Mouse (Mus musculus): ENCODE results near the gene Tmem51. TPM values are rescaled to one million over a fixed set of nuclear protein-coding genes. Genes with fewer than 3 reads are reported as not detected.

Gene Tmem51
- total RNA-seq, 1 experiment: 13.6 TPM

DNA sequence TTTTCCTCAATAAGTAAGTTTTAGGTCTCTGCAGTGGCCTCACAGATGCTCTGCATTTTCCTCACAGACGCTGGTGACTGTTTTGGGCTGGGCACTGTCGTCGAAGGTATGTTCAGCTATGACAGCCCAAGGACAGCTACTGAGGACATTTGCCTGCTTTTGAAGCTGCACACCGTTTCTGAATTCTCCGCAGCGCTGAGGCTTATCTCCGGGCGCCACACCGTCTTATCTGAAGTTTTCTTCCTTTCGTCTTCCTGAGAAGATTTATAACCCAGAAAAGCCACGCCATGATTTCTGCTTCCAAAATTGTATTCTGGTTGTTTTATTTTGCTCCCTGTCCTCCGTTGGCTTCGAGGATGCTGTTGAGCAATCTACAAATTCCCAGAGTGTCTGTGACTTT lies 55.6 kb downstream of the Tmem51 start:
- no peak for DNase-seq (ENCODE audit: low read depth, low spot score)
- TF ChIP-seq ZNF384 (IDR thresholded peaks at IDR 0.05; ENCODE audit: low read depth, low read length): no peak
- no peak for TF ChIP-seq ZC3H11A (IDR thresholded peaks at IDR 0.05; ENCODE audit: borderline replicate concordance, low read depth, low read length)
- TF ChIP-seq MAFK (IDR thresholded peaks at IDR 0.05; ENCODE audit: insufficient read depth, low read depth, low read length): no peak
- TF ChIP-seq HCFC1 (IDR thresholded peaks at IDR 0.05; ENCODE audit: borderline replicate concordance, insufficient read depth, low read length): no peak
- no peak for TF ChIP-seq CHD2 (IDR thresholded peaks at IDR 0.05; ENCODE audit: low read depth, low read length)
- in situ Hi-C loops (cut with MboI; ENCODE audit: low sequenced_read_pairs in 2 of 2, unreplicated experiment in 2 of 2): no loop called here
- H3K9me3 ChIP-seq (ENCODE audit: control insufficient read depth, insufficient read depth, low read depth, low read length): no peaks in the 10 kb centered on the region
- no peaks in the 10 kb centered on the region for H3K4me1 ChIP-seq (ENCODE audit: control insufficient read depth in 2 of 2, insufficient read depth in 2 of 2, low read length in 2 of 2, poor library complexity in 1 of 2)
- no peak overlapping the region for H3K9ac ChIP-seq (ENCODE audit: insufficient read depth, low read depth, low read length, poor library complexity, severe bottlenecking)
- peaks cover 5% of the 10 kb centered on the region; the same call in 1 of the 2 replicates for H3K36me3 ChIP-seq (ENCODE audit: control insufficient read depth, insufficient read depth, low read length, poor library complexity, severe bottlenecking)
- no peak overlapping the region for H3K4me3 ChIP-seq (ENCODE audit: insufficient read depth in 1 of 2, low read depth in 1 of 2, low read length in 2 of 2, poor library complexity in 1 of 2, severe bottlenecking in 1 of 2)
- H3K27ac ChIP-seq (ENCODE audit: insufficient read depth, low read depth, low read length, poor library complexity, severe bottlenecking): no peak overlapping the region

DNA sequence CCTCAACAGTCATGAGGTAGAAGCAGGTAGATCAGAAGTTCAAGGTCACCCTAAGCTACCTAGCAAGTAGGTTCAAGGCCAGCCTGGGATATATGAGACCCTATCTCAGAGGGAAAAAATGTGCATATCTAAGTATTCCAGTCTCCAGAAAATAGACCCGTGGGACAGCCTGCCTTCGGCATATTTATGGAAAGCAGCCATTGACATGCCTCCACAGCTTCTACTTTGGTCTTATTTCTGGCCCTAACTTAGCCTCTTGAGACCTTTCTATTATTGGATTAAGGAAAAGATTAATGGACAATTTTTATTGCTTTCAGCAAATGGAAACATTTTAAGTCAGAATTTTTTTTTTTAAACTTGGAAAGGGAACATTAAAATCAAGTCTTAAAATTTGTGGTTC lies 57.1 kb downstream of the Tmem51 start:
- peaks cover 5% of the 10 kb centered on the region; the same call in 1 of the 2 replicates for H3K36me3 ChIP-seq (ENCODE audit: control insufficient read depth, insufficient read depth, low read length, poor library complexity, severe bottlenecking)
- no peak for DNase-seq (ENCODE audit: low read depth, low spot score)
- H3K9ac ChIP-seq (ENCODE audit: insufficient read depth, low read depth, low read length, poor library complexity, severe bottlenecking): no peak overlapping the region
- in situ Hi-C loops (cut with MboI; ENCODE audit: low sequenced_read_pairs in 2 of 2, unreplicated experiment in 2 of 2): no loop called here
- H3K27ac ChIP-seq (ENCODE audit: insufficient read depth, low read depth, low read length, poor library complexity, severe bottlenecking): no peak overlapping the region
- H3K4me1 ChIP-seq (ENCODE audit: control insufficient read depth in 2 of 2, insufficient read depth in 2 of 2, low read length in 2 of 2, poor library complexity in 1 of 2): no peaks in the 10 kb centered on the region
- no peaks in the 10 kb centered on the region for H3K9me3 ChIP-seq (ENCODE audit: control insufficient read depth, insufficient read depth, low read depth, low read length)
- H3K4me3 ChIP-seq (ENCODE audit: insufficient read depth in 1 of 2, low read depth in 1 of 2, low read length in 2 of 2, poor library complexity in 1 of 2, severe bottlenecking in 1 of 2): no peak overlapping the region
- no peak for TF ChIP-seq HCFC1 (IDR thresholded peaks at IDR 0.05; ENCODE audit: borderline replicate concordance, insufficient read depth, low read length)
- no peak for TF ChIP-seq CHD2 (IDR thresholded peaks at IDR 0.05; ENCODE audit: low read depth, low read length)

DNA sequence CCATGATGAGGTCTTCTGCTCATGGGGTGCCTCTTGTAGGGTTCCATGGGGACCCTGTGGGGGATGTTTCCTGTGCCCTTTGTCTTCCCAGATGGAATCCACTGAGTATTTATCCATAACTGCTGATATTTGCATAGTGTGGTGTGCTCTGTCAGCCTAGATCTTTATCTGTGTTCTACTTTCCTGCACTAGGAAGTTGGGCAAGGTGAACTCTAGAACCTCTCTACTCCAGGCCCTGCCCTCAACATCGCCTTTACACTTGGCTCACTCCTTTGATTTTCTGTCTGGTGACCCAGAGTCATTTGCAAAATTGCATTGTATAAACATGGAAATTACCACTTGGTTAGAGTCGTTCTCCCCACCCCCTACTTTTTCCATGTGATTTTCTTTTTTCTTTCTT lies 59.6 kb downstream of the Tmem51 start:
- in situ Hi-C loops (cut with MboI; ENCODE audit: low sequenced_read_pairs in 2 of 2, unreplicated experiment in 2 of 2): no loop called here
- TF ChIP-seq HCFC1 (IDR thresholded peaks at IDR 0.05; ENCODE audit: borderline replicate concordance, insufficient read depth, low read length): no peak
- no peak for TF ChIP-seq ZC3H11A (IDR thresholded peaks at IDR 0.05; ENCODE audit: borderline replicate concordance, low read depth, low read length)
- TF ChIP-seq ZNF384 (IDR thresholded peaks at IDR 0.05; ENCODE audit: low read depth, low read length): no peak

DNA sequence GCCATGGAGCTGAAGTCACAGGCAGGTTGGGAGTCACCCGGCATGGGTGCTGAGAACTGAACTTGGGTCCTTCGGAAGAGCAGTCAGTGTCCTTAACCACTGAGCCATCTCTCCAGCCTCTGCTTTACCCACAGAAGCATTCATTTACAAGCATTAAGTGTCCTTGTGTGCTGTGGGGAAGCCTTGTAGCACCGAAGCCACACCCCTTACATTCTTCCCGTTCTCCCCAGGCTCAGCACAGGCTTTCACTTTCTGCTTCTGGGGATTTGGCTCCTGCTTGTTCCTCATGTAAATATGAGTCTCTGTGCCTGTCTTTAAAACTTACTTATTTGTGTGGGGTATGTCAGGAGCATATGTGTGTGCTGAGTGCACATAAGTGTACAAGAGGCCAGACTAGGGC lies 60.9 kb downstream of the Tmem51 start:
- H3K27ac ChIP-seq (ENCODE audit: insufficient read depth, low read depth, low read length, poor library complexity, severe bottlenecking): no peak overlapping the region
- no peak for DNase-seq (ENCODE audit: low read depth, low spot score)
- no peaks in the 10 kb centered on the region for H3K4me1 ChIP-seq (ENCODE audit: control insufficient read depth in 2 of 2, insufficient read depth in 2 of 2, low read length in 2 of 2, poor library complexity in 1 of 2)
- H3K9me3 ChIP-seq (ENCODE audit: control insufficient read depth, insufficient read depth, low read depth, low read length): no peaks in the 10 kb centered on the region
- H3K36me3 ChIP-seq (ENCODE audit: control insufficient read depth, insufficient read depth, low read length, poor library complexity, severe bottlenecking): no peaks in the 10 kb centered on the region
- in situ Hi-C loops (cut with MboI; ENCODE audit: low sequenced_read_pairs in 2 of 2, unreplicated experiment in 2 of 2): no loop called here
- no peak overlapping the region for H3K4me3 ChIP-seq (ENCODE audit: insufficient read depth in 1 of 2, low read depth in 1 of 2, low read length in 2 of 2, poor library complexity in 1 of 2, severe bottlenecking in 1 of 2)
- no peak overlapping the region for H3K9ac ChIP-seq (ENCODE audit: insufficient read depth, low read depth, low read length, poor library complexity, severe bottlenecking)
- no peak for TF ChIP-seq CHD2 (IDR thresholded peaks at IDR 0.05; ENCODE audit: low read depth, low read length)
- no peak for TF ChIP-seq ZC3H11A (IDR thresholded peaks at IDR 0.05; ENCODE audit: borderline replicate concordance, low read depth, low read length)
- TF ChIP-seq HCFC1 (IDR thresholded peaks at IDR 0.05; ENCODE audit: borderline replicate concordance, insufficient read depth, low read length): no peak
- no peak for TF ChIP-seq ZNF384 (IDR thresholded peaks at IDR 0.05; ENCODE audit: low read depth, low read length)
- no peak for TF ChIP-seq MAFK (IDR thresholded peaks at IDR 0.05; ENCODE audit: insufficient read depth, low read depth, low read length)

More for the DNA sequence above, 59.6 kb downstream of the Tmem51 start:
- DNase-seq (ENCODE audit: low read depth, low spot score): no peak
- no peaks in the 10 kb centered on the region for H3K9me3 ChIP-seq (ENCODE audit: control insufficient read depth, insufficient read depth, low read depth, low read length)
- H3K9ac ChIP-seq (ENCODE audit: insufficient read depth, low read depth, low read length, poor library complexity, severe bottlenecking): no peak overlapping the region
- H3K4me3 ChIP-seq (ENCODE audit: insufficient read depth in 1 of 2, low read depth in 1 of 2, low read length in 2 of 2, poor library complexity in 1 of 2, severe bottlenecking in 1 of 2): no peak overlapping the region
- H3K27ac ChIP-seq (ENCODE audit: insufficient read depth, low read depth, low read length, poor library complexity, severe bottlenecking): no peak overlapping the region
- no peaks in the 10 kb centered on the region for H3K36me3 ChIP-seq (ENCODE audit: control insufficient read depth, insufficient read depth, low read length, poor library complexity, severe bottlenecking)
- H3K4me1 ChIP-seq (ENCODE audit: control insufficient read depth in 2 of 2, insufficient read depth in 2 of 2, low read length in 2 of 2, poor library complexity in 1 of 2): no peaks in the 10 kb centered on the region

DNA sequence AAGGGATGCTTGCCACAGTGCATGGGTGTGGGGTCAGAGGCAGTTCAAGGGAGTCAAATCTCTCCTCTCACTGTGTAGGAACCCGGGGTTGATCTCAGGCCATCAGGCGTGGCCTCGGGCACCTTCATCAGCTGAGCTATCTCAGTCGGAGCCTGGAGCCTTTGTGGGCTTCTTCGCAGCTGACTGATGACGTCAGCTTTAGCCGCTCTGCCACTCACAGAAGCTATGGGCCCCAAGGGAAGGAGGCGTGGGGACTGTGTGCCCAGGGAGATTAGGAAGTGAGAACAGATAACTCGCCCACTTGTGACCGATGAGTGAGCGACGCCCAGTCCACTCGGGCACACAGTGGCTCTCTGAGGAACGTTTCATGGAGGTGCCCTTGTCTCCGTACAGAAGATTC lies 66.4 kb downstream of the Tmem51 start:
- no peak for DNase-seq (ENCODE audit: low read depth, low spot score)
- in situ Hi-C loops (cut with MboI; ENCODE audit: low sequenced_read_pairs in 2 of 2, unreplicated experiment in 2 of 2): no loop called here
- no peaks in the 10 kb centered on the region for H3K9me3 ChIP-seq (ENCODE audit: control insufficient read depth, insufficient read depth, low read depth, low read length)
- H3K4me1 ChIP-seq (ENCODE audit: control insufficient read depth in 2 of 2, insufficient read depth in 2 of 2, low read length in 2 of 2, poor library complexity in 1 of 2): peaks cover 0 to 11% of the 10 kb centered on the region in 2 experiments; a peak in 2 of 4 replicates
- TF ChIP-seq ZNF384 (IDR thresholded peaks at IDR 0.05; ENCODE audit: low read depth, low read length) (no peak), CHD2 (IDR thresholded peaks at IDR 0.05; ENCODE audit: low read depth, low read length) (no peak), ZC3H11A (IDR thresholded peaks at IDR 0.05; ENCODE audit: borderline replicate concordance, low read depth, low read length) (no peak), HCFC1 (IDR thresholded peaks at IDR 0.05; ENCODE audit: borderline replicate concordance, insufficient read depth, low read length) (no peak), MAFK (IDR thresholded peaks at IDR 0.05; ENCODE audit: insufficient read depth, low read depth, low read length) (no peak)
- no peaks in the 10 kb centered on the region for H3K36me3 ChIP-seq (ENCODE audit: control insufficient read depth, insufficient read depth, low read length, poor library complexity, severe bottlenecking)
- no peak overlapping the region for H3K9ac ChIP-seq (ENCODE audit: insufficient read depth, low read depth, low read length, poor library complexity, severe bottlenecking)
- H3K4me3 ChIP-seq (ENCODE audit: insufficient read depth in 1 of 2, low read depth in 1 of 2, low read length in 2 of 2, poor library complexity in 1 of 2, severe bottlenecking in 1 of 2): no peak overlapping the region
- no peak overlapping the region for H3K27ac ChIP-seq (ENCODE audit: insufficient read depth, low read depth, low read length, poor library complexity, severe bottlenecking)
